Mouse (Mus musculus): ENCODE measurements around the gene Ccer2. TPM values are rescaled to one million over a fixed set of nuclear protein-coding genes. Genes with fewer than 3 reads are reported as not detected.
A peak's percentile ranks its signal among the peaks of the same experiment; 100 is the strongest.

Ccer2 gene
- polyA plus RNA-seq, 1 experiment from 2014 or later = not detected

GRCm38 (mm10) chr7:28790066-28790806 lies 34.3 kb downstream of the Ccer2 start:
- DNase-seq (ENCODE audit: low read depth, low spot score) (no peak), ATAC-seq (no peak)
- TF ChIP-seq CTCF (IDR thresholded peaks at IDR 0.05) = no peak
- CTCF ChIA-PET = interaction anchor here (1.0 to 1.6 kb wide), 2 partner anchors 9 to 77 kb away, joined by 3 to 5 read pairs; no protein-coding TSS in a partner anchor
- H3K27me3 ChIP-seq = no peaks in the 10 kb centered on the region
- in situ Hi-C loops (cut with MboI; ENCODE audit: low pct_unique_long_range_greater_than_20kb) = no loop called here
- POLR2A ChIA-PET = interaction anchor here (0.6 to 1.7 kb wide), 4 partner anchors 11 to 30 kb away, joined by 3 to 8 read pairs (median 4); no protein-coding TSS in a partner anchor

- no peak for DNase-seq (ENCODE audit: low read depth, low spot score)
- in situ Hi-C loops (cut with MboI; ENCODE audit: low pct_unique_long_range_greater_than_20kb) = no loop called here
- ChIA-PET POLR2A (interaction anchor here (0.6 to 1.4 kb wide), 3 partner anchors 13 to 236 kb away, joined by 3 read pairs; no protein-coding TSS in a partner anchor), CTCF (interaction anchor here (1.2 to 3.3 kb wide), 3 partner anchors 8 to 76 kb away, joined by 5 to 14 read pairs (median 9); no protein-coding TSS in a partner anchor)
- H3K27me3 ChIP-seq = no peaks in the 10 kb centered on the region
- TF ChIP-seq CTCF (IDR thresholded peaks at IDR 0.05) = no peak
- ATAC-seq = no peak
These were observed 35.7 kb downstream of the Ccer2 start for GRCm38 (mm10) chr7:28791706-28792105.

- no peak for ATAC-seq
- no peaks in the 10 kb centered on the region for H3K27me3 ChIP-seq
- no peak for TF ChIP-seq CTCF (IDR thresholded peaks at IDR 0.05)
- CTCF ChIA-PET = interaction anchor here (1.2 to 3.3 kb wide), 3 partner anchors 9 to 75 kb away, joined by 5 to 14 read pairs (median 9); no protein-coding TSS in a partner anchor
- in situ Hi-C loops (cut with MboI; ENCODE audit: low pct_unique_long_range_greater_than_20kb) = no loop called here
- POLR2A ChIA-PET = interaction anchor here (1.4 kb wide), 2 partner anchors 13 to 17 kb away, joined by 3 read pairs; no protein-coding TSS in a partner anchor
- no peak for DNase-seq (ENCODE audit: low read depth, low spot score)
These were observed 36.6 kb downstream of the Ccer2 start for GRCm38 (mm10) chr7:28792391-28793185.

- TF ChIP-seq CTCF (IDR thresholded peaks at IDR 0.05) = no peak
- ATAC-seq (no peak), DNase-seq (ENCODE audit: low read depth, low spot score) (no peak)
- ChIA-PET CTCF (interaction anchor here (3.3 kb wide), 1 partner anchor 74 kb away, joined by 14 read pairs; no protein-coding TSS in a partner anchor), POLR2A (no interaction called here)
- no peaks in the 10 kb centered on the region for H3K27me3 ChIP-seq
- in situ Hi-C loops (cut with MboI; ENCODE audit: low pct_unique_long_range_greater_than_20kb) = no loop called here
These were observed 37.9 kb downstream of the Ccer2 start for GRCm38 (mm10) chr7:28793834-28794233.

- no peaks in the 10 kb centered on the region for H3K27me3 ChIP-seq
- CTCF ChIA-PET = interaction anchor here (1.6 to 5.3 kb wide), 2 partner anchors 33 to 73 kb away, joined by 4 to 43 read pairs; no protein-coding TSS in a partner anchor
- in situ Hi-C loops (cut with MboI; ENCODE audit: low pct_unique_long_range_greater_than_20kb) = no loop called here
- POLR2A ChIA-PET = no interaction called here
- DNase-seq (ENCODE audit: low read depth, low spot score) (no peak), ATAC-seq (no peak)
- no peak for TF ChIP-seq CTCF (IDR thresholded peaks at IDR 0.05)
These were observed 38.5 kb downstream of the Ccer2 start for GRCm38 (mm10) chr7:28794496-28794895.

- ATAC-seq (no peak), DNase-seq (ENCODE audit: low read depth, low spot score) (no peak)
- in situ Hi-C loops (cut with MboI; ENCODE audit: low pct_unique_long_range_greater_than_20kb) = loop anchor here (5.0 kb wide), 1 partner anchor 71 kb away; no protein-coding TSS in a partner anchor
- no peak for TF ChIP-seq CTCF (IDR thresholded peaks at IDR 0.05)
- CTCF ChIA-PET = interaction anchor here (0.6 to 5.3 kb wide), 5 partner anchors 24 to 82 kb away, joined by 3 to 43 read pairs (median 3); no protein-coding TSS in a partner anchor
- POLR2A ChIA-PET = interaction anchor here (1.0 kb wide), 1 partner anchor 25 kb away, joined by 5 read pairs; no protein-coding TSS in a partner anchor
- H3K27me3 ChIP-seq = no peaks in the 10 kb centered on the region
These were observed 39.9 kb downstream of the Ccer2 start for GRCm38 (mm10) chr7:28795832-28796231.

- peak; percentile 99 for TF ChIP-seq CTCF (IDR thresholded peaks at IDR 0.05)
- CTCF ChIA-PET = interaction anchor here (0.7 to 5.3 kb wide), 5 partner anchors 12 to 71 kb away, joined by 3 to 43 read pairs (median 3); no protein-coding TSS in a partner anchor
- POLR2A ChIA-PET = interaction anchor here (1.0 to 1.4 kb wide), 2 partner anchors 13 to 25 kb away, joined by 5 to 9 read pairs; no protein-coding TSS in a partner anchor
- in situ Hi-C loops (cut with MboI; ENCODE audit: low pct_unique_long_range_greater_than_20kb) = loop anchor here (5.0 kb wide), 1 partner anchor 71 kb away; no protein-coding TSS in a partner anchor
- no peaks in the 10 kb centered on the region for H3K27me3 ChIP-seq
- no peak for ATAC-seq
- DNase-seq (ENCODE audit: low read depth, low spot score) = no peak
These were observed 40.6 kb downstream of the Ccer2 start for GRCm38 (mm10) chr7:28796562-28796975.

- ChIA-PET POLR2A (no interaction called here), CTCF (interaction anchor here (5.3 kb wide), 1 partner anchor 68 kb away, joined by 43 read pairs; no protein-coding TSS in a partner anchor)
- no peak for DNase-seq (ENCODE audit: low read depth, low spot score)
- ATAC-seq = no peak
- TF ChIP-seq CTCF (IDR thresholded peaks at IDR 0.05) = no peak
- in situ Hi-C loops (cut with MboI; ENCODE audit: low pct_unique_long_range_greater_than_20kb) = loop anchor here (5.0 kb wide), 1 partner anchor 67 kb away; no protein-coding TSS in a partner anchor
- H3K27me3 ChIP-seq = no peaks in the 10 kb centered on the region
These were observed 44.0 kb downstream of the Ccer2 start for GRCm38 (mm10) chr7:28799994-28800393.

GRCm38 (mm10) chr7:28801451-28801850 lies 45.5 kb downstream of the Ccer2 start:
- ChIA-PET POLR2A (interaction anchor here (0.6 to 1.2 kb wide), 3 partner anchors 11 to 28 kb away, joined by 3 to 4 read pairs (median 3); no protein-coding TSS in a partner anchor), CTCF (no interaction called here)
- H3K27me3 ChIP-seq = no peaks in the 10 kb centered on the region
- no peak for TF ChIP-seq CTCF (IDR thresholded peaks at IDR 0.05)
- ATAC-seq (no peak), DNase-seq (ENCODE audit: low read depth, low spot score) (no peak)
- in situ Hi-C loops (cut with MboI; ENCODE audit: low pct_unique_long_range_greater_than_20kb) = no loop called here
